Mouse (Mus musculus) gastrocnemius, postnatal 36 days (tissue): ENCODE results near the gene Anp32b. TPM values are rescaled to one million over a fixed set of nuclear protein-coding genes. Genes with fewer than 3 reads are reported as not detected.
A peak's percentile ranks its signal among the peaks of the same experiment; 100 is the strongest.

ENCODE experiments used
- DNase-seq, 2 experiments: peaks; one replicate each; pipeline ENCODE4 v3.0.0; 2022
- intact Hi-C: fragments of 180-260 bp; cut with DNase I; formaldehyde crosslinking; loops from one replicate; pipeline ENCODE4 v1.15.1; 2025
- total RNA-seq, 2 experiments: library from RNA; stranded (reverse); gene quantifications; 2 replicates each; pipeline ENCODE4 v1.2.3; 2021

The Anp32b gene
- total RNA-seq, 2 experiments from 2014 or later, result 54.4 to 64.0 TPM

- intact Hi-C loops, result loop anchor here (2.0 kb wide), 1 partner anchor 33 kb away; no protein-coding TSS in a partner anchor
Observed at GRCm38 (mm10) chr4:46451758-46452480, 1.2 kb downstream of the Anp32b start.

GRCm38 (mm10) chr4:46452481-46452850 lies 1.8 kb downstream of the Anp32b start:
- intact Hi-C loops, result loop anchor here (2.0 kb wide), 1 partner anchor 32 kb away; no protein-coding TSS in a partner anchor
- DNase-seq, result peak; percentile 10 to 47

More at GRCm38 (mm10) chr4:46451758-46452480, 1.2 kb downstream of the Anp32b start:
- DNase-seq, result peak; percentile 61 to 73

GRCm38 (mm10) chr4:46452855-46453719 lies 2.4 kb downstream of the Anp32b start:
- intact Hi-C loops, result loop anchor here (2.0 kb wide), 1 partner anchor 32 kb away; no protein-coding TSS in a partner anchor
- DNase-seq, result no peak

GRCm38 (mm10) chr4:46454097-46454864 lies 3.6 kb downstream of the Anp32b start:
- no peak for DNase-seq
- intact Hi-C loops, result no loop called here

- intact Hi-C loops, result no loop called here
- no peak for DNase-seq
Observed at GRCm38 (mm10) chr4:46456762-46457161, 6.1 kb downstream of the Anp32b start.

- DNase-seq, result no peak
- intact Hi-C loops, result no loop called here
Observed at GRCm38 (mm10) chr4:46457186-46457585, 6.5 kb downstream of the Anp32b start.

- no peak for DNase-seq
- intact Hi-C loops, result no loop called here
Observed at GRCm38 (mm10) chr4:46458411-46458810, 7.7 kb downstream of the Anp32b start.

GRCm38 (mm10) chr4:46463130-46463830 lies 12.6 kb downstream of the Anp32b start:
- DNase-seq, result no peak
- intact Hi-C loops, result no loop called here

GRCm38 (mm10) chr4:46465740-46466139 lies 15.0 kb downstream of the Anp32b start:
- intact Hi-C loops, result no loop called here
- no peak for DNase-seq

GRCm38 (mm10) chr4:46475101-46475500 lies 24.4 kb downstream of the Anp32b start:
- DNase-seq, result no peak
- intact Hi-C loops, result no loop called here

GRCm38 (mm10) chr4:46479081-46479480 lies 28.4 kb downstream of the Anp32b start:
- no peak for DNase-seq
- intact Hi-C loops, result no loop called here

GRCm38 (mm10) chr4:46485696-46486417 lies 35.2 kb downstream of the Anp32b start:
- intact Hi-C loops, result loop anchor here (2.0 kb wide), 1 partner anchor 33 kb away; no protein-coding TSS in a partner anchor
- peak; percentile 74 to 78 for DNase-seq

- intact Hi-C loops, result no loop called here
Observed at GRCm38 (mm10) chr4:46487348-46487747, 36.6 kb downstream of the Anp32b start.

GRCm38 (mm10) chr4:46489028-46489925 lies 38.6 kb downstream of the Anp32b start, which contains the start of gene Nans:
TSS of gene Nans (plus strand) at chr4:46489248.
- intact Hi-C loops, result no loop called here
- peak; percentile 85 to 95 for DNase-seq

More at GRCm38 (mm10) chr4:46487348-46487747, 36.6 kb downstream of the Anp32b start:
- peak; percentile 42 to 67 for DNase-seq

- DNase-seq, result no peak
- intact Hi-C loops, result no loop called here
Observed at GRCm38 (mm10) chr4:46493071-46493470, 42.4 kb downstream of the Anp32b start.

GRCm38 (mm10) chr4:46495543-46495942 lies 44.8 kb downstream of the Anp32b start:
- no peak for DNase-seq
- intact Hi-C loops, result no loop called here

- intact Hi-C loops, result no loop called here
- DNase-seq, result peak in 1 of 2 experiments; percentile 60
Observed at GRCm38 (mm10) chr4:46497286-46497892, 46.7 kb downstream of the Anp32b start.

GRCm38 (mm10) chr4:46498511-46498910 lies 47.8 kb downstream of the Anp32b start:
- no peak for DNase-seq
- intact Hi-C loops, result no loop called here
